ENCODE assay signal across 8 mouse cellular contexts in genomic region chr4:117189856-117190543, GRCm38 (mm10). TPM values are rescaled to one million over a fixed set of nuclear protein-coding genes. Genes with fewer than 3 reads are reported as not detected.
DNase-seq lines count a peak whose midpoint lies in the region; ATAC-seq lines count a peak whose summit lies in the region.

No protein-coding gene starts in this region.

- H3K27ac ChIP-seq in hindbrain, embryonic 10.5 days, result peak overlapping the region; percentile 90

- H3K4me3 ChIP-seq in hindbrain, embryonic 10.5 days, result peak overlapping the region; percentile 45

- ATAC-seq in cerebellum, adult (ENCODE audit: insufficient number of reproducible peaks, low FRiP score, low TSS enrichment), result peak; percentile 15; the same call in 1 of the 2 replicates
- ATAC-seq in erythroblast, adult 5-6 weeks (replicated peaks; ENCODE audit: low FRiP score, poor library complexity, severe bottlenecking), result peak; percentile 79
- peak; percentile 88 for ATAC-seq in megakaryocyte progenitor cell, adult 5-6 weeks (replicated peaks; ENCODE audit: poor library complexity)

- no peak for DNase-seq in cerebellum, adult 9-11 months
- DNase-seq in R1 (ENCODE audit: low read depth, low spot score), result peak; percentile 95
- DNase-seq in hindbrain, embryonic 10.5 days (ENCODE audit: low spot score), result peak; percentile 61
- DNase-seq in layer of hippocampus, adult 9-10 months (ENCODE audit: low spot score), result peak; percentile 50
- DNase-seq in spleen, postnatal 36 days (ENCODE audit: low spot score in 2 of 2), result peak; percentile 33 to 64

- under 1% methylated on average over 9 of the region's 9 CpGs for WGBS in hindbrain, embryonic 10.5 days

- no peaks in the 10 kb centered on the region for H3K9me3 ChIP-seq in hindbrain, embryonic 10.5 days

- no peaks in the 10 kb centered on the region for H3K27me3 ChIP-seq in hindbrain, embryonic 10.5 days (ENCODE audit: insufficient read depth, poor library complexity, severe bottlenecking)

- H3K4me1 ChIP-seq in hindbrain, embryonic 10.5 days (replicated peaks), result peaks cover 4% of the 10 kb centered on the region

- H3K36me3 ChIP-seq in hindbrain, embryonic 10.5 days, result no peaks in the 10 kb centered on the region

RNA-seq across cellular contexts. Expression of gene Kif2c, which starts 7.6 kb away (rescaled TPM):
- 11.5 and 16.7 TPM in 2 replicates for total RNA-seq in erythroblast, adult 5-6 weeks (2015; ENCODE audit: low replicate concordance)
- total RNA-seq in erythroblast, adult 5-6 weeks (2017; ENCODE audit: low replicate concordance), result 13.2 and 14.5 TPM in 2 replicates
- 76.6 and 99.4 TPM in 2 replicates for polyA plus RNA-seq in hindbrain, embryonic 10.5 days (2016; fragmentation: Nextera tagmentation; extraction: Ambion mirVana)
- total RNA-seq in megakaryocyte progenitor cell, adult 5-6 weeks (2015), result 33.3 and 33.7 TPM in 2 replicates
- 45.9 and 46.4 TPM in 2 replicates for total RNA-seq in megakaryocyte progenitor cell, adult 5-6 weeks (2017)

RNA-seq across cellular contexts. Expression of gene Rps8, which starts 34.0 kb away (rescaled TPM):
- total RNA-seq in erythroblast, adult 5-6 weeks (2015; ENCODE audit: low replicate concordance), result 981 and 1,137 TPM in 2 replicates
- 281 and 366 TPM in 2 replicates for total RNA-seq in erythroblast, adult 5-6 weeks (2017; ENCODE audit: low replicate concordance)
- polyA plus RNA-seq in hindbrain, embryonic 10.5 days (2016; fragmentation: Nextera tagmentation; extraction: Ambion mirVana), result 660 and 807 TPM in 2 replicates
- total RNA-seq in megakaryocyte progenitor cell, adult 5-6 weeks (2015), result 4,838 and 5,186 TPM in 2 replicates
- total RNA-seq in megakaryocyte progenitor cell, adult 5-6 weeks (2017), result 1,989 and 2,131 TPM in 2 replicates

RNA-seq across cellular contexts. Expression of gene Plk3, which starts 56.2 kb away (rescaled TPM):
- total RNA-seq in erythroblast, adult 5-6 weeks (2015; ENCODE audit: low replicate concordance), result 0.42 TPM in 1 of 2 replicates, not detected in the other
- total RNA-seq in erythroblast, adult 5-6 weeks (2017; ENCODE audit: low replicate concordance), result 1.7 TPM in 1 of 2 replicates, not detected in the other
- 41.8 and 58.6 TPM in 2 replicates for polyA plus RNA-seq in hindbrain, embryonic 10.5 days (2016; fragmentation: Nextera tagmentation; extraction: Ambion mirVana)
- total RNA-seq in megakaryocyte progenitor cell, adult 5-6 weeks (2015), result 1.4 and 2.0 TPM in 2 replicates
- total RNA-seq in megakaryocyte progenitor cell, adult 5-6 weeks (2017), result 1.1 and 4.1 TPM in 2 replicates

Comparison
In these comparisons a context has a peak if more than half of its experiments do, and no peak if none do; other contexts are left out.
1. ATAC-seq: peak in every context shown above with its lines; median percentile 88 in megakaryocyte progenitor cell, adult 5-6 weeks; 79 in erythroblast, adult 5-6 weeks; 15 in cerebellum, adult.